Mouse (Mus musculus) lung, postnatal 10 days (tissue): ENCODE measurements around the gene Dpy19l1.

ENCODE experiments used
- DNase-seq: peaks from one replicate; pipeline ENCODE4 v3.0.0; 2021

Gene Dpy19l1

DNA sequence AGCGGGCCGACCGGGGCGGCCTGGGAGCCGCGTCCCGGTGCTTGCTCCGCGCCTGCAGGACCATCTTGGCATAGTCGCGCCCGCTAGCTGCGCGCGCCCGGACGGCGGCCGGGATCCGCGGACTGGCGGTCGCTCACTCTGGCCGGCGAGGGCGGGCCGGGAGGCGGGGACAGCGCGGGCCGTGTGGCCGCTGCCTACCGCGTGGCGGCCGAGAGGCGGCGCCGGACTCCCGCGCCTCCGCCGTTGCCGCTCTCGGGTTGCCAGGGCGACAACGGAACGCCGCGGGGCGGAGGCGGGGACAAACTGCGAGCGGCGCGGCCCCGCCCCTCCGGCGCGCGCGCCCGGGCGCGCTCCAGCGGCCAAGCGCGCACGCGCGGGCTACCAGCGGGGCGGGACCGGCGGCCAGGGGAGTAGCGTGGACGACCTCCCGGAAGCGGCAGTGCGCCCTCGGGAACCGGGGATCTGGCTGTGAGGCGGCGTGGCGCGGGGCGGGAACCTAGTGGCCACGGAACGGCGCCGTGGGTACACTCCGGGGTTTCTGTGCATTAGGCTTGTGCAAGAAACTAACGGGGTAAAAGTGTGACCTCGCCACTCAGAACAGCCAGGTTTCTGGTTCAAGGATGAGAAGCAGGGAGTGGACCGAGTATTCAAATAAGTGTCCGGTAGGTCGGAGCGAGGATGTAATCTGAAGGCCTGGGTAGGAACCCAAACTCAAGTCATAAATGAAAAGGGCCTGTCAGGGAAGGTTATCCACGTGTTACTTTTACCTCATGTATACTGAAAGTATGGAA lies at the start of gene Dpy19l1:
TSS of gene Dpy19l1 (minus strand) at position 74 of the 791 bp plus-strand sequence.
- DNase-seq: peak; percentile 94

- DNase-seq: no peak
These were observed 35.2 kb upstream of the Dpy19l1 start for GRCm38 (mm10) chr9:24538159-24538558.

DNA sequence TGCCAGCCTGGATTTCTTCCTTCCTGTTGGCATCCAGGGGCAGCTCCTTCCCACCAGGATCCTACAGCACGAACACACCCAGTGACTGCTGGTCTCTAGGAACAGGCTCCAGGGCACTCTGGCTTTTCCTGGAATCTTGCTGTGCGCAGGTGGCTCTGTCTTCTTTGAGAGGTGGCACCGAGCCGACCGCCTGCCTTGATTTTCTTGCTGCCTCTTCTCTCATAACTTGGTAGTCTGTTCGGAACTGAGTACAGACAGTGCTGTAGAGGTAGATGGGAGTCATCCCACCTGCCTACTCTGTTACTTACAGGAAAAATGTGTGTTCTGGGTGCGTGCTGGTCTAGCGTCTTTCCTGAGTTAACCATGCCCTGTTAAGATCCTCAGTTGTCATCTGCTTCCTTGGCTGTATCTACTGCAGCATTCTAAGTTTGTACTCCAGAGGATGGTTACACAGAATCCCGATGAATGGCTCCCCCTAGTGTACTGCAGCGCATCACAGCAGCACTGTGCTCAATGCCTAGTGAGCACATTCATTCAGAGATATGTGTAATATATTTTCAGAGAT lies 13.7 kb upstream of the Dpy19l1 start:
- DNase-seq: peak; percentile 76

DNA sequence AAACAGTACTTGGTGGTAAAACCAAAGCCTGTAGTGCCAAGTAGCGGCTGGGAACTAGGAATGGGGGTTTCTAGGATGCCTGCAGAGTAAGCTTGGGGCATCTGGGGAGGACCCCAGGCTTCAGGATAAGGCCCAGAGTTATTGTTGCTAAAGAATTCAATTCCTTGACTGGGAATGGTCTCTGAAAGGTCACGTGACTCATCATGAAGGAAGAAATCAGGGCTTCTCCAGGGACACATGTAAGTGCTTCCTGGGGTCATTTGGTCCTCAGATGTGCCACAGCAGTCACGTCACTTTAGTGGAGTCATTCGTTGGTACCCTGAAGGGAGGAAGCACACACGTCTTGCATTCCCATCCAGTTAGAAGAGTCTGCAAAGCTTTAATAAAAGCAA lies 11.1 kb upstream of the Dpy19l1 start:
- no peak for DNase-seq

DNA sequence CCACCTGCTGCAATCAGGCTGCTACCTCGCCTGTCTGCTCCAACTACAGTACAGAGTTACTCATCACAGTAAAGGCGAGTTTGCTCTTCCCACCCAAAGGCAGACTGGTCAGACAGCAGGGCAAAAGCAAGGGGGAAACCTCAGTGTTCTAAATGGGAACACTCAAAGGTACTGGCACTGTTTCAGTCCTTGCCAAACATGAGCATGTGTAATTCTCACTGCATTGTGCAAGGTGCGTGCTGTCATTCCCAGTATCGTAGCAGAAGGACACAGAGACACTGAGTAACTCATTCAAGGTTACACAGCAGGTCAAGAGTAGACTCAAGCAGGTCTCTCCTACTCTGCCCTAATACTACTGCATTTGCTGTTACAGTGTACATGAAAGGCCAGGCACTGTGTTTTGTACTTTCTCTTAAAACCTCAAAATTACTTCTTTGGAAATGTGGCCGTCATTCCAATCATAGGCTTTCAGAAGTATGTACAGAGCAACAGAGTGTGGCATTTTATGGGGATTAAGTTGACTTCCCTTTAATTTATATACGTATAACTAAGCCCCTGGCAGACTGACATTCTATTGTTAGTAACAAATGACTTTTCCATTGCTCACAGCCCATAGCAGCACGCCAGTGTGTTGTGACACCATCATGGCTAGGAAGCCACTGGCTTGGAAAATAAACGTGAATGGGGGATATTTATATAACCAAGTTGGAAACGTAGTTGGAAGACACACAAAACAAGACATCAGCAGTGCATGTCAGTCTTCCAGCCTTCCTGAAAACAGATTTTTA lies 10.5 kb upstream of the Dpy19l1 start:
- no peak for DNase-seq

- DNase-seq: no peak
These were observed 9.2 kb upstream of the Dpy19l1 start for GRCm38 (mm10) chr9:24512121-24512539.

GRCm38 (mm10) chr9:24511371-24512120 lies 8.6 kb upstream of the Dpy19l1 start:
- DNase-seq: no peak

DNA sequence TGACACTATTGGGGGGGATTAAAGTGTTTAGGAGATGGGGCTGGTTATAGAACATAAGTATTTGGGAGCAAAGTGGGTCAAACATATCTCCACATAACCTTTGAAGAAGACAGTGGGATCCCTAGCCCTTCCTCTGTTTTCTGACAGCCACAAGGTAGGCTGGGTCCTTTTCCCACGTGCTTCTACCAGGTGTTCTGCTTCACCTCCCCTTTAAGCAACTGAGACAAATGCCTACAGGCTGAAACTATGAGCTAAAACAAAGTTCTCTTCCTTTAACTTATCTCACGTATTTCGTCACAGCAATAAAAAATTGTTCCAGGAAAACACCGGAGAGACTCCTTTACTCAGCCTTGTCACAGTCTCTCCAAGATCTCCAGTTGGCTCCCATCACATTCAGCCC lies 5.9 kb upstream of the Dpy19l1 start:
- no peak for DNase-seq

DNA sequence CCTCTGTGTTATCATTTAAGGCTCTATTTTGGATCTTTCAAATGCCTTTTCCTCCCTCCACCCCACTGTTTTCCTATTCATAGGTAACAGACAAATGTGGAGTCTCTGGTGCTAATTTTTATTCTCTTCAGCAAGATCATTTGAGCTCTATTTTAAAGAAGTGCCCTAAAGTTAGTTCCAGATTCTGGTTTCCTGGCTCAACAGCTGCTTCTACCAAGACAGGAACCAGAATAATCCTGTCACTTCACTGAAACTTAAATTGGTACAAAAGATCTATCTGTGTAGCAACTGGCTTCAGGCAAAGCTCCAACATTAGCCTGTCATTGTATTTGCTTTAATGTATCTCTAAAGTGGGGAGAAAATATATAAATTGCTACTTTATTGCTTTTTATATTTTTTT lies 3.6 kb upstream of the Dpy19l1 start:
- no peak for DNase-seq

- DNase-seq: no peak
These were observed 2.2 kb upstream of the Dpy19l1 start for GRCm38 (mm10) chr9:24505017-24505763.

GRCm38 (mm10) chr9:24504381-24504780 lies 1.4 kb upstream of the Dpy19l1 start:
- DNase-seq: no peak

- peak; percentile 25 for DNase-seq
These were observed 899 bp upstream of the Dpy19l1 start for GRCm38 (mm10) chr9:24503858-24504219.

- peak; percentile 75 for DNase-seq
These were observed 352 bp downstream of the Dpy19l1 start for GRCm38 (mm10) chr9:24502571-24503004.

DNA sequence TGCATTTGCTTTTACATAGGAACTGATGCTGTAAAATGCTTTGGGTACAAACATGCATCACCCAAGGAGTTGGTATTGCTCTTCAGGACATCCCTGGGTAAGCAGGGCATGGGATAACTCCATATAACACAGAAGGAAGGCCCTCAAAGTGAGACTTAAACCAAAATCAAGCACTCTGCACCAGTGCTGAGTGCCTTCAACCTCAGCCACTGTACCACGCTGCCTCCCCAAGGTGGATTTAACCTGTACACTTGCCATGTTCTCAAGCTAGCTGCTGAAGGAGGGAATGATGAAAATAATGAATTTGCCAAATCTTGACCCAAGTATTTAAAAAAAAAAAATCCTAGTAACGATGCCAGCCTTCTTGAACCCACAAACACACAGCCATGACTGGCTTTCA lies 1.3 kb downstream of the Dpy19l1 start:
- DNase-seq: no peak

DNA sequence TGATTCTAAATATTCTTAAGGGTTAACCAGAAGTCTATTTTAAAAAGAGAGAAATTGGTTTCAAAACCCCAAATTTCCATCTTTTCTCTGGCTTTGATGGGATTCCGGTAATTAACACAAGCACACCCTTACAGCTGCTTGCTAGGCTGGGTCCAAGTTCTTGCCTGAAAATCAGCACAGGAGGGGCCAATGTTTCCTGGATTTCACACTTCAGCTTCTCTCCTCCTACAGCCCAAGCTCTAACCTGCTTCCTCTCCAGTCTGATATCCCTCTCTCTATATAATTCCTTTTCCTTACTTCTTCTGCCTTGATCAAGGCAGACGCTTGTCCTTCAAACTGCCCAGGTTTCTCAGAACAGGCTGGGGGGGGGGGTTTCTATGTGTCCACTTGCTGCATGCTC lies 6.7 kb downstream of the Dpy19l1 start:
- DNase-seq: no peak

- DNase-seq: no peak
These were observed 12.4 kb downstream of the Dpy19l1 start for GRCm38 (mm10) chr9:24490516-24490915.

DNA sequence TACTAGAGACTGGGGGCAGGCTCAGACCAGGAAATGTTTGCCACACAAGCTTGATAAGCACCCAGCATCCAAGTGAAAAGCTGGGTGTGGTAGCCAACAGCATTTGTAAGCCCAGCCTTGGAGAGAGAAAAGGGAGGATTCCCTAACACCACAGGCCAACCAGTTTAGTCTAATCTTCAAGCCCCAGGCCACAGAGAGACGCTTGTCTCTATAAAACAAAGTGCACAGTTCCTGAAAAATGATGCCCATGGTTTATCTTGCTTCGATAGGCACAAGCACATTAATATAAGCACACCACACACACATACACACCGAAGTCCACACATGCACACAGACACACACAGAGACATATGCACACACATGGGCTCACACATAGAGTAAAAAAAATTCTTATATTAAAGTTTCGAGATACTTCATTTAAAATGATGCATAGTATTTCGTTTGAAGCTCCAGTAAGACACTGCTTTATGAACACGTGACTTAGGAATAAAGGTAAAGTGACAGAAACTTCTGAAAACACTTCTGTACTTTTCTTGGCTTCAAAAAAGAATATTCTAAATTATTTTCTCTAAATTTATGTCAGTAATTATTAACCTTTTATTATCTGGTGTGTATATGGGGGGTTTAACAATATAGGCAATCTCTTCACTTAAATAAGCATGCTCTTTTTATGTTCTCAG lies 14.4 kb downstream of the Dpy19l1 start:
- no peak for DNase-seq

GRCm38 (mm10) chr9:24482375-24482774 lies 20.6 kb downstream of the Dpy19l1 start:
- DNase-seq: no peak

DNA sequence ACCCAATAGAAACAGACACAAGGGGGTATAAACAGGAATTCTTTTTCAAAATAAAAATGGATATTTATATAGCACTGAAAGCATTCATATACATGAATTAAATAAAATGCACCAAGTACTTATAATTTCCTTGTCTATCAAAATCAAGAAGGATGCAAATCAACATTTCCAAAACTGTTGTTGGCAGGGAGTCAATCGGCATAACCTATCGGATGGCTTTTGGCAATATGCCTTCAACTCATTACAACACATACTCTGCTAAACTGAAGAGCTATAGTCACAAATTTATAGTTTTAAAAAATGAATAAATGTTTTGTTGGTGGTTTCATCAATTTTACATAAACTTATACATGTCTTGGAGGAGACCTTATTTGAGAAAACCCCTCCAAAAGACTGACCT lies 25.7 kb downstream of the Dpy19l1 start:
- no peak for DNase-seq

DNA sequence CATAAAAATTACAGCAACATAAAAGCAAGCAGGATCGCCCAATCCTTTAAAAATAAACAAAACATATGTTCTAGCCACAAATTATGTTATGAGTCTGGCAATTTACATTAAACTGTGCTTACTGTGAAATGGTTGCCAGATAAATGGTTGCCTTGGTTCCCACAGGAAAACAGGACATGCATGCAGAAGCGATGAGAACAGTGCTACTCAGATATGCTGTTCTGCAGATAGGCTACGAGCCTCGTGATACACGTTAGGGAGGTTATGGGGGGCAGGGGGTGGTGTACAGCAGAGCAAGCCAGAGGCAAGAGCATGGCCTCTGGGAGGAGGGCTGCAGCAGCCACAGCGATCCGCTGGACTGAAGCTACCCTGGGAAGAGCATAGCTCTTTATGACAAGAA lies 29.1 kb downstream of the Dpy19l1 start:
- DNase-seq: no peak

GRCm38 (mm10) chr9:24472514-24472913 lies 30.4 kb downstream of the Dpy19l1 start:
- DNase-seq: no peak

GRCm38 (mm10) chr9:24470166-24470565 lies 32.8 kb downstream of the Dpy19l1 start:
- DNase-seq: no peak
